Mouse (Mus musculus) stomach, embryonic 14.5 days (tissue): ENCODE measurements at regions not wholly inside any gene's neighbourhood (a gene's known extent, or its start where the extent isn't known, plus 50 kb on each side); places are given as distances from the start of the nearest gene placed in this dataset.
"Not testable (repeated sequence)": the region's sequence is repeated elsewhere in the genome, so short reads cannot be mapped to it uniquely, and the experiment has no call there.

Experiments
- ATAC-seq: fragments of 200-750 bp; cut with Nextera tagmentation; 2 replicates; pipeline ENCODE4 v1.8.0; 2017; ENCODE audit warnings: low read depth, moderate TSS enrichment; ENCODE audit not compliant: insufficient number of reproducible peaks, insufficient read depth, low FRiP score
- H3K27ac ChIP-seq: fragments of 300-500 bp; sonication (generic); 2 replicates; pipeline ENCODE4 v1.5.1; 2014; ENCODE audit warnings: mild to moderate bottlenecking, low read length, moderate library complexity, mixed read lengths
- H3K27me3 ChIP-seq: fragments of 300-500 bp; sonication (generic); 2 replicates; pipeline ENCODE4 v1.6.1; 2014; ENCODE audit warnings: low read length, control low read depth, mixed read lengths; ENCODE audit not compliant: control insufficient read depth, insufficient read depth
- H3K36me3 ChIP-seq: fragments of 300-500 bp; sonication (generic); 2 replicates; pipeline ENCODE4 v1.6.1; 2014; ENCODE audit warnings: mild to moderate bottlenecking, control low read depth, low read length, moderate library complexity, mixed read lengths; ENCODE audit not compliant: control insufficient read depth, insufficient read depth
- H3K4me1 ChIP-seq: fragments of 300-500 bp; sonication (generic); 2 replicates; pipeline ENCODE4 v1.6.1; 2014; ENCODE audit warnings: low read length, control low read depth, mixed read lengths; ENCODE audit not compliant: control insufficient read depth, insufficient read depth
- H3K4me2 ChIP-seq: fragments of 300-500 bp; sonication (generic); replicated peaks from 2 replicates; pipeline ENCODE4 v1.6.1; 2014; ENCODE audit warnings: low read depth, low read length, control low read depth
- H3K4me3 ChIP-seq: fragments of 300-500 bp; sonication (generic); 2 replicates; pipeline ENCODE4 v1.5.1; 2014; ENCODE audit warnings: low read depth, low read length, control low read depth
- H3K9ac ChIP-seq: fragments of 300-500 bp; sonication (generic); replicated peaks from 2 replicates; pipeline ENCODE4 v1.6.1; 2014; ENCODE audit warnings: low read depth, mild to moderate bottlenecking, control low read depth, low read length, moderate library complexity, mixed read lengths
- H3K9me3 ChIP-seq: fragments of 300-500 bp; sonication (generic); 2 replicates; pipeline ENCODE4 v1.6.1; 2016; ENCODE audit warnings: low read depth, low read length, control low read depth; ENCODE audit not compliant: control insufficient read depth
- WGBS: fragments of 180-500 bp; shearing (Covaris S2); extraction: QIAGEN DNeasy Blood & Tissue Kit; methylation state at CpG from one replicate; pipeline ENCODE4 v1.1.7; 2014; 5-methylcytosine and 5-hydroxymethylcytosine counted together

GRCm38 (mm10) chr5:108903134-108903923 is 50.9 kb upstream of the Vmn2r9 start:
- WGBS: 4% methylated on average over 19 of the region's 65 CpGs
- H3K4me3 ChIP-seq: peak overlapping the region; percentile 11; the same call in 1 of the 2 replicates
- not testable (repeated sequence) for H3K36me3 ChIP-seq, H3K9ac ChIP-seq, H3K9me3 ChIP-seq, H3K4me1 ChIP-seq, H3K27ac ChIP-seq, H3K27me3 ChIP-seq
- H3K4me2 ChIP-seq: peak overlapping the region; percentile 34
- ATAC-seq: peak; percentile 96
